Mouse (Mus musculus) cerebellum, adult 18-20 months (tissue): ENCODE measurements around the gene Cnn1.
A peak's percentile ranks its signal among the peaks of the same experiment; 100 is the strongest.
"Not testable (repeated sequence)": the region's sequence is repeated elsewhere in the genome, so short reads cannot be mapped to it uniquely, and the experiment has no call there.

Experiments
- DNase-seq, 2 experiments: peaks; one replicate each; pipeline ENCODE4 v3.0.0; 2021

The Cnn1 gene

GRCm38 (mm10) chr9:22098993-22099696 is at the start of gene Cnn1:
Gene Cnn1, plus strand, starts transcription at chr9:22099216.
- DNase-seq, result no peak

- DNase-seq, result peak; percentile 34 to 52
These were observed 49.7 kb upstream of the Cnn1 start for GRCm38 (mm10) chr9:22049315-22049714.

GRCm38 (mm10) chr9:22049721-22050270 is 49.2 kb upstream of the Cnn1 start:
- DNase-seq, result peak in 1 of 2 experiments; percentile 58

- DNase-seq, result peak; percentile 88 to 90
These were observed 48.6 kb upstream of the Cnn1 start for GRCm38 (mm10) chr9:22050351-22050889.

GRCm38 (mm10) chr9:22051161-22051957 is 47.7 kb upstream of the Cnn1 start:
- DNase-seq, result peak; percentile 70 to 71

GRCm38 (mm10) chr9:22051958-22052254 is 47.1 kb upstream of the Cnn1 start, which contains the start of gene Elavl3:
Gene Elavl3, minus strand, starts transcription at chr9:22052023.
- peak; percentile 92 for DNase-seq

GRCm38 (mm10) chr9:22053657-22054056 is 45.4 kb upstream of the Cnn1 start:
- no peak for DNase-seq

GRCm38 (mm10) chr9:22054411-22055076 is 44.5 kb upstream of the Cnn1 start:
- DNase-seq, result peak; percentile 83 to 88

- DNase-seq, result peak; percentile 43 to 54
These were observed 43.3 kb upstream of the Cnn1 start for GRCm38 (mm10) chr9:22055713-22056112.

GRCm38 (mm10) chr9:22056303-22056910 is 42.6 kb upstream of the Cnn1 start:
- DNase-seq, result no peak

GRCm38 (mm10) chr9:22057031-22057517 is 41.9 kb upstream of the Cnn1 start:
- DNase-seq, result no peak

GRCm38 (mm10) chr9:22058011-22058424 is 41.0 kb upstream of the Cnn1 start:
- DNase-seq, result peak; percentile 64 to 76

GRCm38 (mm10) chr9:22061339-22061738 is 37.7 kb upstream of the Cnn1 start:
- DNase-seq, result peak; percentile 72 to 74

GRCm38 (mm10) chr9:22064341-22064740 is 34.7 kb upstream of the Cnn1 start:
- peak; percentile 93 for DNase-seq

GRCm38 (mm10) chr9:22065642-22066041 is 33.4 kb upstream of the Cnn1 start:
- DNase-seq, result no peak

- peak; percentile 69 to 70 for DNase-seq
These were observed 32.6 kb upstream of the Cnn1 start for GRCm38 (mm10) chr9:22066433-22066832.

GRCm38 (mm10) chr9:22067195-22067594 is 31.8 kb upstream of the Cnn1 start:
- DNase-seq, result no peak

GRCm38 (mm10) chr9:22069881-22070553 is 29.0 kb upstream of the Cnn1 start:
- no peak for DNase-seq

GRCm38 (mm10) chr9:22070791-22071573 is 28.0 kb upstream of the Cnn1 start, which contains the start of the genes Gm49318 and Zfp653:
Gene Gm49318, minus strand, starts transcription at chr9:22071259.
Gene Zfp653, minus strand, starts transcription at chr9:22071376.
- peak; percentile 98 to 99 for DNase-seq

- peak in 1 of 2 experiments; percentile 42 for DNase-seq
These were observed 26.7 kb upstream of the Cnn1 start for GRCm38 (mm10) chr9:22072276-22072675.

GRCm38 (mm10) chr9:22075778-22076177 is 23.2 kb upstream of the Cnn1 start:
- not testable (repeated sequence) for DNase-seq
